Mouse (Mus musculus): ENCODE results near the gene Adgrv1. TPM values are rescaled to one million over a fixed set of nuclear protein-coding genes. Genes with fewer than 3 reads are reported as not detected.

Gene Adgrv1
- total and polyA plus RNA-seq, 3 experiments: 0.17 to 0.44 (median 0.27) TPM

DNA sequence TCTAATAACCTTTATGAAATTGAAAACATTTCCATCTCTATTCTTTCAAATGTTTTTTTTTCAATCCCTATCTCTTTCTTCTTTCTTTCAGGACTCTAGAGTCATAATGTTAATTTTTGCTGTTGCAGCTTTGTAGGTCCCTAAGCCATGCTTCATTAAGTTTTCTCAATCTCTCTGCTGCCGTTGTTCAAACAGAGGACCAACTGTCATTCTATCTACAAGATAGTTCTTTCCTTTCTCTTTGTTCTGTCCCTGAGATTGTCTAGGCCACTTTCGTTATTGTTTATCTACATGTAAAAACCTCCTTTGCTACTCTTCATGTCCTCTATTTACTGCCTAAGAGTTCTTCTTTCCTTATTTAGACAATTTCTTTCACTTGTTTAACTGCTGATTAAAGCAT is 230.8 kb downstream of the Adgrv1 start:
- Histone ChIP-seq H3K9ac (ENCODE audit: insufficient read depth, low read depth) (no peak overlapping the region), H3K79me2 (replicated peaks; ENCODE audit: control insufficient read depth, extremely low read depth, insufficient read depth, poor library complexity, severe bottlenecking) (no peaks in the 10 kb centered on the region), H3K27ac (ENCODE audit: insufficient read depth, low read depth) (no peak overlapping the region), H3K36me3 (replicated peaks in 1 of 2; ENCODE audit: control insufficient read depth in 1 of 2, insufficient read depth in 1 of 2, low read length in 1 of 2) (no peaks in the 10 kb centered on the region), H3K9me3 (replicated peaks; ENCODE audit: low read length) (no peaks in the 10 kb centered on the region), H3K4me2 (ENCODE audit: insufficient read depth, low read depth, poor library complexity, severe bottlenecking) (no peak overlapping the region), H3K4me1 (ENCODE audit: control insufficient read depth in 1 of 2, insufficient read depth in 2 of 2) (peaks cover 0 to 3% of the 10 kb centered on the region in 2 experiments; a peak in 1 of 4 replicates), H3K4me3 (replicated peaks in 1 of 3; ENCODE audit: low read depth in 2 of 3, low read length in 2 of 3, poor library complexity in 1 of 3) (no peak overlapping the region), H3K27me3 (replicated peaks) (no peaks in the 10 kb centered on the region)
- in situ Hi-C loops (cut with MboI; ENCODE audit: low pct_ligation_motif_present, low pct_unique_long_range_greater_than_20kb, low sequenced_read_pairs): no loop called here
- no peak for TF ChIP-seq IRF4 (IDR thresholded peaks at IDR 0.05; ENCODE audit: low read depth, low read length)
- no peak for TF ChIP-seq ZNF384 (IDR thresholded peaks at IDR 0.05; ENCODE audit: low read depth, low read length)
- no peak for TF ChIP-seq UBTF (IDR thresholded peaks at IDR 0.05; ENCODE audit: low read depth, low read length)
- no peak for TF ChIP-seq SMC3 (IDR thresholded peaks at IDR 0.05; ENCODE audit: low read depth, low read length)
- no peak for TF ChIP-seq TBP (conservative IDR thresholded peaks at IDR 0.05; ENCODE audit: low read depth, low read length)
- TF ChIP-seq CHD2 (IDR thresholded peaks at IDR 0.05; ENCODE audit: low read length): no peak
- no peak for TF ChIP-seq EP300 (IDR thresholded peaks at IDR 0.05; ENCODE audit: low read length)
- TF ChIP-seq NELFE (IDR thresholded peaks at IDR 0.05; ENCODE audit: low read depth, low read length): no peak
- no peak for TF ChIP-seq ELF1 (IDR thresholded peaks at IDR 0.05; ENCODE audit: low read depth, low read length)
- no peak for TF ChIP-seq USF1 (IDR thresholded peaks at IDR 0.05; ENCODE audit: low read depth, low read length)
- TF ChIP-seq RAD21 (IDR thresholded peaks at IDR 0.05; ENCODE audit: low read depth, low read length): no peak
- no peak for TF ChIP-seq ZC3H11A (IDR thresholded peaks at IDR 0.05; ENCODE audit: low read depth, low read length)
- TF ChIP-seq CHD1 (IDR thresholded peaks at IDR 0.05; ENCODE audit: low read depth, low read length): no peak
- no peak for TF ChIP-seq JUN (IDR thresholded peaks at IDR 0.05; ENCODE audit: insufficient read depth, low read depth, low read length)
- TF ChIP-seq NRF1 (IDR thresholded peaks at IDR 0.05; ENCODE audit: low read depth, low read length): no peak
- TF ChIP-seq ZKSCAN1 (IDR thresholded peaks at IDR 0.05; ENCODE audit: borderline replicate concordance, low read depth, low read length): no peak
- no peak for TF ChIP-seq BHLHE40 (IDR thresholded peaks at IDR 0.05; ENCODE audit: low read depth, low read length)
- no peak for TF ChIP-seq SIN3A (IDR thresholded peaks at IDR 0.05; ENCODE audit: low read length)
- dilution Hi-C loops (cut with MboI; ENCODE audit: extremely low pct_ligation_motif_present, extremely low pct_unique_long_range_greater_than_20kb, low sequenced_read_pairs): no loop called here
- no peak for DNase-seq (ENCODE audit: extremely low read depth)

DNA sequence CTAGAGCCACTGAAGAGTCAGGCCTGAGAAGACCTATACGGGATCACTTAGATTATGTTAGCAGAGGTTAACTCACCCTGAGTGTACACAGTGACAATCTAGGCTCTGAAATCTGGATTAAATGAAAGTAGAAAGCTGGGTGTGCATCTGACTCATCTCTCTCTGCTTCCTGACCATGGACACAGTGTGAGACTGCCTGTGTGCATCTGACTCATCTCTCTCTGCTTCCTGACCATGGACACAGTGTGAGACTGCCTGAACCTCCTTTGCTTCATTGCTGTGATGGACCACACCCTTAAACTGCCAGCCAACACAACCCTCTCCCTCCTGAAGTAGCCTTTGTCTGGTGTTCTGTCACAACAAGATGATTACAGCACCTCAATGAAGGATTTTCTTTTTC is 231.2 kb downstream of the Adgrv1 start:
- in situ Hi-C loops (cut with MboI; ENCODE audit: low pct_ligation_motif_present, low pct_unique_long_range_greater_than_20kb, low sequenced_read_pairs) (no loop called here), dilution Hi-C loops (cut with MboI; ENCODE audit: extremely low pct_ligation_motif_present, extremely low pct_unique_long_range_greater_than_20kb, low sequenced_read_pairs) (no loop called here)
- Histone ChIP-seq H3K4me2 (ENCODE audit: insufficient read depth, low read depth, poor library complexity, severe bottlenecking) (no peak overlapping the region), H3K79me2 (replicated peaks; ENCODE audit: control insufficient read depth, extremely low read depth, insufficient read depth, poor library complexity, severe bottlenecking) (no peaks in the 10 kb centered on the region), H3K4me1 (ENCODE audit: control insufficient read depth in 1 of 2, insufficient read depth in 2 of 2) (peaks cover 0 to 3% of the 10 kb centered on the region in 2 experiments; a peak in 1 of 4 replicates), H3K9me3 (replicated peaks; ENCODE audit: low read length) (no peaks in the 10 kb centered on the region), H3K9ac (ENCODE audit: insufficient read depth, low read depth) (no peak overlapping the region), H3K4me3 (replicated peaks in 1 of 3; ENCODE audit: low read depth in 2 of 3, low read length in 2 of 3, poor library complexity in 1 of 3) (no peak overlapping the region), H3K27me3 (replicated peaks) (no peaks in the 10 kb centered on the region), H3K27ac (ENCODE audit: insufficient read depth, low read depth) (no peak overlapping the region), H3K36me3 (replicated peaks in 1 of 2; ENCODE audit: control insufficient read depth in 1 of 2, insufficient read depth in 1 of 2, low read length in 1 of 2) (no peaks in the 10 kb centered on the region)
- peak; percentile 1 for DNase-seq (ENCODE audit: extremely low read depth)
- TF ChIP-seq TCF12 (IDR thresholded peaks at IDR 0.05; ENCODE audit: low read depth, low read length) (no peak), ZMIZ1 (IDR thresholded peaks at IDR 0.05; ENCODE audit: low read depth, low read length) (no peak), SMC3 (IDR thresholded peaks at IDR 0.05; ENCODE audit: low read depth, low read length) (no peak), USF1 (IDR thresholded peaks at IDR 0.05; ENCODE audit: low read depth, low read length) (no peak), SIN3A (IDR thresholded peaks at IDR 0.05; ENCODE audit: low read length) (no peak), NELFE (IDR thresholded peaks at IDR 0.05; ENCODE audit: low read depth, low read length) (no peak), IRF4 (IDR thresholded peaks at IDR 0.05; ENCODE audit: low read depth, low read length) (no peak), MYC (IDR thresholded peaks at IDR 0.05; ENCODE audit: low read depth, low read length) (no peak), CHD2 (IDR thresholded peaks at IDR 0.05; ENCODE audit: low read length) (no peak), MAFK (IDR thresholded peaks at IDR 0.05; ENCODE audit: insufficient replicate concordance, low read length) (no peak), JUN (IDR thresholded peaks at IDR 0.05; ENCODE audit: insufficient read depth, low read depth, low read length) (no peak)

Data from CH12.LX (cell line).